Mouse (Mus musculus): ENCODE measurements around the gene Aars2. TPM values are rescaled to one million over a fixed set of nuclear protein-coding genes. Genes with fewer than 3 reads are reported as not detected.
A peak's percentile ranks its signal among the peaks of the same experiment; 100 is the strongest.

The Aars2 gene
- polyA plus RNA-seq (2017; shearing (Covaris generic)): 1 to 10 TPM; 2.4 to 5.1 TPM

- ATAC-seq: peak; percentile 97
These were observed at the start of gene Aars2 for GRCm38 (mm10) chr17:45506700-45507189. TSS of gene Aars2 (plus strand) at chr17:45506841.

GRCm38 (mm10) chr17:45457487-45457886 is 49.2 kb upstream of the Aars2 start:
- no peak for ATAC-seq

GRCm38 (mm10) chr17:45458516-45458915 is 48.1 kb upstream of the Aars2 start:
- ATAC-seq: no peak

GRCm38 (mm10) chr17:45459062-45459461 is 47.6 kb upstream of the Aars2 start:
- ATAC-seq: no peak

- no peak for ATAC-seq
These were observed 44.1 kb upstream of the Aars2 start for GRCm38 (mm10) chr17:45462506-45462905.

GRCm38 (mm10) chr17:45464255-45464654 is 42.4 kb upstream of the Aars2 start:
- no peak for ATAC-seq

GRCm38 (mm10) chr17:45466701-45467100 is 39.9 kb upstream of the Aars2 start:
- ATAC-seq: no peak

GRCm38 (mm10) chr17:45468302-45468701 is 38.3 kb upstream of the Aars2 start:
- no peak for ATAC-seq

GRCm38 (mm10) chr17:45470726-45471125 is 35.9 kb upstream of the Aars2 start:
- no peak for ATAC-seq

GRCm38 (mm10) chr17:45473667-45474066 is 33.0 kb upstream of the Aars2 start:
- ATAC-seq: no peak

GRCm38 (mm10) chr17:45474146-45474545 is 32.5 kb upstream of the Aars2 start:
- no peak for ATAC-seq

GRCm38 (mm10) chr17:45474669-45475465 is 31.8 kb upstream of the Aars2 start, which contains the start of gene Spats1:
TSS of gene Spats1 (minus strand) at chr17:45475415.
- ATAC-seq: peak; percentile 96

- peak; percentile 55 for ATAC-seq
These were observed 28.3 kb upstream of the Aars2 start for GRCm38 (mm10) chr17:45478234-45478825.

GRCm38 (mm10) chr17:45480429-45480828 is 26.2 kb upstream of the Aars2 start:
- ATAC-seq: no peak

GRCm38 (mm10) chr17:45485581-45485980 is 21.1 kb upstream of the Aars2 start:
- ATAC-seq: no peak

- ATAC-seq: no peak
These were observed 19.4 kb upstream of the Aars2 start for GRCm38 (mm10) chr17:45487216-45487615.

- peak; percentile 90 for ATAC-seq
These were observed 18.1 kb upstream of the Aars2 start for GRCm38 (mm10) chr17:45488321-45489254.

- ATAC-seq: no peak
These were observed 16.9 kb upstream of the Aars2 start for GRCm38 (mm10) chr17:45489736-45490135.

GRCm38 (mm10) chr17:45490532-45491154 is 16.0 kb upstream of the Aars2 start:
- no peak for ATAC-seq

- ATAC-seq: no peak
These were observed 11.2 kb upstream of the Aars2 start for GRCm38 (mm10) chr17:45495398-45495797.

GRCm38 (mm10) chr17:45498397-45498796 is 8.2 kb upstream of the Aars2 start:
- ATAC-seq: no peak

GRCm38 (mm10) chr17:45499516-45499915 is 7.1 kb upstream of the Aars2 start:
- ATAC-seq: no peak
